Mouse (Mus musculus) liver, postnatal 0 days (tissue): ENCODE data around the gene Lsp1. TPM values are rescaled to one million over a fixed set of nuclear protein-coding genes. Genes with fewer than 3 reads are reported as not detected.

Experiments
- ATAC-seq: fragments of 200-750 bp; cut with Nextera tagmentation; 2 replicates; pipeline ENCODE4 v1.8.0; 2017; ENCODE audit warnings: mild to moderate bottlenecking, moderate library complexity
- DNase-seq: peaks from one replicate; pipeline ENCODE4 v3.0.0-alpha.2; 2016
- H3K27ac ChIP-seq: fragments of 300-500 bp; sonication (generic); 2 replicates; pipeline ENCODE4 v1.5.1; 2014; ENCODE audit warnings: antibody characterized with exemption, moderate library complexity, mild to moderate bottlenecking, low read depth
- H3K27me3 ChIP-seq: fragments of 300-500 bp; sonication (generic); 2 replicates; pipeline ENCODE4 v1.6.1; 2014; ENCODE audit warnings: low read length, control low read depth, mixed read lengths; ENCODE audit not compliant: insufficient read depth
- H3K36me3 ChIP-seq: fragments of 300-500 bp; sonication (generic); replicated peaks from 2 replicates; pipeline ENCODE4 v1.6.1; 2014; ENCODE audit warnings: mild to moderate bottlenecking, control low read depth, low read length, moderate library complexity, mixed read lengths; ENCODE audit not compliant: insufficient read depth
- H3K4me1 ChIP-seq: fragments of 300-500 bp; sonication (generic); 2 replicates; pipeline ENCODE4 v1.6.1; 2014; ENCODE audit warnings: antibody characterized with exemption, mild to moderate bottlenecking, control low read depth; ENCODE audit not compliant: insufficient read depth
- H3K4me2 ChIP-seq: fragments of 300-500 bp; sonication (generic); 2 replicates; pipeline ENCODE4 v1.6.1; 2014; ENCODE audit warnings: low read depth, mild to moderate bottlenecking, low read length, moderate library complexity, mixed read lengths
- H3K4me3 ChIP-seq: fragments of 300-500 bp; sonication (generic); 2 replicates; pipeline ENCODE4 v1.5.1; 2014; ENCODE audit warnings: low read depth, low read length
- H3K9ac ChIP-seq: fragments of 300-500 bp; sonication (generic); replicated peaks from 2 replicates; pipeline ENCODE4 v1.6.1; 2014; ENCODE audit warnings: mild to moderate bottlenecking, moderate library complexity
- H3K9me3 ChIP-seq: fragments of 300-500 bp; sonication (generic); 2 replicates; pipeline ENCODE4 v1.6.1; 2016; ENCODE audit warnings: mild to moderate bottlenecking, control low read depth, low read length, mixed read lengths
- CTCF ChIP-seq: sonication (generic); IDR thresholded peaks from 2 replicates; pipeline ENCODE4 v1.5.1; 2016; ENCODE audit warnings: antibody characterized with exemption, low read depth
- EP300 ChIP-seq: IDR thresholded peaks from 2 replicates; pipeline ENCODE4 v1.6.1; 2016; ENCODE audit warnings: antibody characterized with exemption, low read depth, mild to moderate bottlenecking
- WGBS: fragments of 180-500 bp; shearing (Covaris S2); extraction: QIAGEN DNeasy Blood & Tissue Kit; methylation state at CpG from one replicate; pipeline ENCODE4 v1.1.7; 2014; ENCODE audit not compliant: insufficient replicate concordance; 5-methylcytosine and 5-hydroxymethylcytosine counted together
- polyA plus RNA-seq: library from polyadenylated mRNA; unstranded; fragments of >200 nt; fragmentation: Nextera tagmentation; extraction: Ambion mirVana; gene quantifications from 2 replicates; pipeline ENCODE4 v1.2.1, GENCODE M21; 2015

Lsp1 gene
- 31.5 and 33.6 TPM in 2 replicates for polyA plus RNA-seq

DNA sequence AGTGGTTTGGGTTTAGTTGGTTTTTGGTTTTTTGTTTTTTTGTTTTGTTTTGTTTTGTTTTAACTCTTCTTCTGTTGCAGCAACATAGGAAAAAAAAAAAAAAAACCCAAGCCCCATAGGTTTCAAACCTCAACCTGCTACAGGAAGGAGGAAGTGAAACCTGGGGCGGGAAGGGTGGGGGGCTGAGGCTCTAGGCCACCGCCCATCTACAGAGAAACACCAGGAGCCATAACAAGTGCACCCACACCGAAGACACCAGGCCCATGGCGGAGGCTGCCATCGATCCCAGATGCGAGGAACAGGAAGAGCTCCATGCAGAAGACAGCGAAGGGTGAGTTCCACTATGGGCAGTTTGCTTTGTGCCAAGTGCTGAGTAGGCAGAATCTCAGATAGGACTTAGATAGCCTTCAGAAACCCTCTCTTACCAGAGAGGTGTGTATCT is at the start of gene Lsp1:
Lsp1 (plus strand) TSS at position 174 of the 442 bp plus-strand sequence.
- H3K27me3 ChIP-seq = no peaks in the 10 kb centered on the region
- H3K4me3 ChIP-seq = peak within 1 kb of the TSS; percentile 45
- ATAC-seq (peak; percentile 18; the same call in 1 of the 2 replicates), DNase-seq (peak; percentile 46)
- no peak for TF ChIP-seq CTCF
- no peak for TF ChIP-seq EP300
- H3K9me3 ChIP-seq = no peaks in the 10 kb centered on the region
- 53% methylated on average over 7 of the region's 7 CpGs for WGBS
- peak within 1 kb of the TSS; percentile 55; the same call in 1 of the 2 replicates for H3K27ac ChIP-seq
- no peaks in the 10 kb centered on the region for H3K36me3 ChIP-seq
- peaks cover 10% of the 10 kb centered on the region for H3K4me1 ChIP-seq
- H3K9ac ChIP-seq = peak within 1 kb of the TSS; percentile 42
- peak within 1 kb of the TSS; percentile 61 for H3K4me2 ChIP-seq

DNA sequence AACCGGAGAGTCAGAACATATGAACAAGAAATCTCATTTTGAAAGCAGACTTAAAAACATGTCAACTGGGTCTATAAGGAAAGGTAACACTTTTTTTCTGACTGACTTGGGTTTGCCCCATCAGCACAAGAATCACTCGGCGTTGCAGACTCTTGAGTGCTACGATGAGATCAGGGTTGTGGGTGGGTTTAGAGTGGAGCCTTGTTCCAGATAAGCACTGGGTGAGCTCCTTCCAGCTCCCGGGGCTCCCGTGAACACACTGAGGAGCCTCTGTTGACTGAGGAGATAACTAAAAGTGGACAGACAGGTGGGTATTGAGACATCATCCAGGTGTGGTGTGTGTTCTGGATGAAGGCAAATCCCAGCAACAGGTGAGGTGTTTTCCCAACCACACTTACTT is 47.3 kb upstream of the Lsp1 start:
- Histone ChIP-seq H3K9ac (no peak overlapping the region), H3K27ac (no peak overlapping the region), H3K36me3 (no peaks in the 10 kb centered on the region), H3K27me3 (no peaks in the 10 kb centered on the region), H3K9me3 (no peaks in the 10 kb centered on the region), H3K4me2 (no peak overlapping the region), H3K4me1 (no peaks in the 10 kb centered on the region), H3K4me3 (no peak overlapping the region)
- no peak for ATAC-seq
- 58% methylated on average over 6 of the region's 6 CpGs for WGBS
- TF ChIP-seq CTCF (no peak), EP300 (no peak)
- no peak for DNase-seq

DNA sequence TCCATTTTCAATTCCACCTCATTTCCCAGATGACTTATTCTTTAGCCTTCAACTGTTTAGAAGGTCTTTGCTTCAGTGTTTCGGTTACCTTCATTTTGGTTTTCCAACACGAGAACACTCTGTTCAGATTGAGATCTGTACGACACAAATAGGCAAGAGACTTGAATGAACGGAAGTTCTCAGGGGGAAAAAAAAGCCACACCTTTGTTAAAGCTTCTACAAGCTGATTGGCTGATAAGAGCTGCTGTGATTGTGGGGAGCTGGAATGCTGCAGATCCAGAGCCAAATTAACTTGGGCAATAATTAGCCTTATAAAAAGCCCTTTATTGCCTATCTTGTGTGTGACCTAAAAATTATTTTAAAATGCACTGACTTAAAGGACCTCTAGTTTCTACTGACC is 45.3 kb upstream of the Lsp1 start:
- no peaks in the 10 kb centered on the region for H3K36me3 ChIP-seq
- H3K9ac ChIP-seq = no peak overlapping the region
- no peaks in the 10 kb centered on the region for H3K9me3 ChIP-seq
- no peak overlapping the region for H3K4me3 ChIP-seq
- ATAC-seq (no peak), DNase-seq (no peak)
- 51% methylated on average over 4 of the region's 4 CpGs for WGBS
- TF ChIP-seq CTCF (no peak), EP300 (no peak)
- no peak overlapping the region for H3K4me2 ChIP-seq
- H3K27ac ChIP-seq = no peak overlapping the region
- no peaks in the 10 kb centered on the region for H3K27me3 ChIP-seq
- peaks cover 7% of the 10 kb centered on the region for H3K4me1 ChIP-seq

DNA sequence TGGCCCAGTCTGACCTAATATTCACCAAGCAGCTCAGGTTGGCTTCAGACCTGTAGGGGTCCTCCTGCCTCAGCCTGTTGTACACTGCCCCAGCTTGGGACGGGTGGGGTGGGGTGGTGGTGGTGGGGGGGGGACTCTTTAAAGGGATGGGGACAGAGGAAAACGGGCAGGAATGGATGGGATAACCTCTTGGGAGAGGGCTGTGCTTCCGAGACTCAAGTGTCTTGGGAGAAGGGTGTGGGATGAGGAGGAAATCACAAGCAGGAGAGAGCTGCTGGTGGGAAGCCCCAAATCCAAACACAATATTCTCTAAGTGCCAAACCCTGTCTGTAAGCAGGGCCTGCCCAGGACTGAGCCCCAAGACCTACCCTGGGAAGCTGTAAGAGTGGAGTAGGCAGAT is 44.4 kb upstream of the Lsp1 start:
- Histone ChIP-seq H3K4me2 (no peak overlapping the region), H3K9ac (no peak overlapping the region), H3K36me3 (no peaks in the 10 kb centered on the region), H3K4me3 (no peak overlapping the region), H3K9me3 (no peaks in the 10 kb centered on the region), H3K27me3 (no peaks in the 10 kb centered on the region), H3K27ac (no peak overlapping the region), H3K4me1 (peaks cover 16% of the 10 kb centered on the region)
- WGBS = 71% methylated on average over 3 of the region's 3 CpGs
- TF ChIP-seq EP300 = no peak
- TF ChIP-seq CTCF = no peak
- ATAC-seq (no peak), DNase-seq (no peak)

DNA sequence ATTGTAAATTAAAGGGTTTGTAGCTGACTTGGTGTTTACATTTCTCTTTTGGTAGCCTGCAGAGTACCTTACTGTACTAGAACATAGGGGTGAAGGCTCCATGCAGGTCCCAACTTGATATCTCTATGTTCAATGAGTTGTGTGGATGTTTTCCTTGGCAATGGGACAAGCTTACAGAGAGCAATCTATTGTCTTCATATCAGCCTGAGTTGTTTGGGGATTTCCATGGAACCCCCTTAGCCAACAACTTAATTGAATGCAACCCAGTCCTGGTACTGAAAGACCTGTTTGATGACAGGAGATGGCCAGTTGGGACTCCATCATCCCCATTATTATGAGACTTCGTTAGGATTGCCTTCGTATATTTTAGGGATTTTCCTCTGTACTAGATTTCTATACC is 42.6 kb upstream of the Lsp1 start:
- TF ChIP-seq CTCF = no peak
- no peak for TF ChIP-seq EP300
- Histone ChIP-seq H3K9me3 (no peaks in the 10 kb centered on the region), H3K4me1 (peaks cover 30% of the 10 kb centered on the region), H3K4me2 (no peak overlapping the region), H3K27ac (no peak overlapping the region), H3K27me3 (no peaks in the 10 kb centered on the region), H3K9ac (no peak overlapping the region), H3K36me3 (no peaks in the 10 kb centered on the region), H3K4me3 (no peak overlapping the region)
- WGBS = 98% methylated on average over 2 of the region's 2 CpGs
- ATAC-seq (no peak), DNase-seq (no peak)

DNA sequence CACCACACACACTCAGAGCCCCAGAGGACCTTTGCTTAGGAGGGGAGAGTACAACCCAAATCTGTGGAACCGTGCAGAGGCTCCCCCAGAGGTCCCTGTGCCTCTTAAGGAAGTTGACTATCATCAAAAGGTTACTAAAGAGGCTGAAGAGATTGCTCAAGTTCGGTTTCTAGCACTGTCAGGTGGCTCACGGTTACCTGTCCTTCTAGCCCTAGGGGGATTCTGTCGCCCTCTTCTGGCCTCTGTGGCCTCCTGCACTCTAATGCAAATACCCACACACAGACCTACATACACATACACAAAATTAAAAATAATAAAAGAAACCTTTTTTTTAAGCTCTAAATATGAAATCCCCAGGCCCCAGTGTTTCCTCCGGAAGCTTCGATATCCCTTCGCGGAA is 41.9 kb upstream of the Lsp1 start:
- H3K4me1 ChIP-seq = peaks cover 30% of the 10 kb centered on the region
- H3K9me3 ChIP-seq = no peaks in the 10 kb centered on the region
- no peaks in the 10 kb centered on the region for H3K36me3 ChIP-seq
- ATAC-seq (no peak), DNase-seq (no peak)
- TF ChIP-seq CTCF (peak; percentile 44), EP300 (no peak)
- no peak overlapping the region for H3K27ac ChIP-seq
- no peak overlapping the region for H3K9ac ChIP-seq
- H3K4me2 ChIP-seq = no peak overlapping the region
- no peaks in the 10 kb centered on the region for H3K27me3 ChIP-seq
- no peak overlapping the region for H3K4me3 ChIP-seq
- 86% methylated on average over 8 of the region's 8 CpGs for WGBS

DNA sequence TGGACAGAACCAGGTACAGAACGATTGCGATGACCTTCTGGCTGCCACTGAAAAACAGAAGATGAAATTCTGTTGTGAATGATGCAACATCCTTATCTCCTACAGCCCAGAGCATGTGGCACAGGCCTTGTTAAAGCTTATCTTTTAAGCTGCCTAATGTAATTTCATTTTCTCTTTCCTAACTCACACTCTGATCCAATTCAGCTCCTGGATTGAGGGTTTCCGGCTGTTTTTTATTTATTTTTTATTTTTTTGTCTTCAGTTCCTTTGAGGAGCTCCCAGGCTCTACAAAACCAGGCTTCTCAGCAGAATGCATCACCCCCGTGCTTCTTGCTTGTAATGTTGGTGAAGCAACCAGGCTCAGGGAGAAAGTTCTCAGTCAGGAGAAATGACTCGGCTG is 40.7 kb upstream of the Lsp1 start:
- TF ChIP-seq CTCF (no peak), EP300 (peak; percentile 91)
- no peak overlapping the region; the same call in 1 of the 2 replicates for H3K9ac ChIP-seq
- H3K27ac ChIP-seq = peak overlapping the region; percentile 73
- peak; percentile 80 for ATAC-seq
- no peaks in the 10 kb centered on the region for H3K9me3 ChIP-seq
- H3K4me2 ChIP-seq = peak overlapping the region; percentile 54
- no peaks in the 10 kb centered on the region for H3K27me3 ChIP-seq
- no peak overlapping the region for H3K4me3 ChIP-seq
- H3K4me1 ChIP-seq = peaks cover 30% of the 10 kb centered on the region
- 42% methylated on average over 5 of the region's 5 CpGs for WGBS
- no peaks in the 10 kb centered on the region for H3K36me3 ChIP-seq
- no peak for DNase-seq
